Mouse (Mus musculus) heart, postnatal 25 days (tissue): ENCODE measurements at regions not wholly inside any gene's neighbourhood (a gene's known extent, or its start where the extent isn't known, plus 50 kb on each side); places are given as distances from the start of the nearest gene placed in this dataset.

Experiments used
- DNase-seq: peaks from one replicate; pipeline ENCODE4 v3.0.0; 2022; ENCODE audit warnings: low spot score
- intact Hi-C: fragments of 180-260 bp; cut with DNase I; formaldehyde crosslinking; loops from one replicate; pipeline ENCODE4 v1.15.1; 2025

- DNase-seq: no peak
- intact Hi-C loops: no loop called here
These were observed 498.7 kb upstream of the Camk1g start for GRCm38 (mm10) chr1:193868639-193869320.

- DNase-seq: no peak
- intact Hi-C loops: no loop called here
These were observed 490.7 kb upstream of the Camk1g start for GRCm38 (mm10) chr1:193860767-193861299.

- DNase-seq: no peak
- intact Hi-C loops: no loop called here
These were observed 490.3 kb upstream of the Camk1g start for GRCm38 (mm10) chr1:193860354-193860753.

GRCm38 (mm10) chr1:193859257-193860125 is 489.4 kb upstream of the Camk1g start:
- no peak for DNase-seq
- intact Hi-C loops: no loop called here

GRCm38 (mm10) chr1:193847922-193848321 is 477.8 kb upstream of the Camk1g start:
- intact Hi-C loops: no loop called here

GRCm38 (mm10) chr1:193844868-193845267 is 474.8 kb upstream of the Camk1g start:
- no peak for DNase-seq

More at GRCm38 (mm10) chr1:193847922-193848321, 477.8 kb upstream of the Camk1g start:
- no peak for DNase-seq

GRCm38 (mm10) chr1:193844461-193844860 is 474.4 kb upstream of the Camk1g start:
- intact Hi-C loops: no loop called here
- no peak for DNase-seq

More at GRCm38 (mm10) chr1:193844868-193845267, 474.8 kb upstream of the Camk1g start:
- intact Hi-C loops: no loop called here

GRCm38 (mm10) chr1:193800998-193801397 is 430.9 kb upstream of the Camk1g start:
- intact Hi-C loops: no loop called here

GRCm38 (mm10) chr1:193790579-193790978 is 420.5 kb upstream of the Camk1g start:
- intact Hi-C loops: no loop called here
- no peak for DNase-seq

More at GRCm38 (mm10) chr1:193800998-193801397, 430.9 kb upstream of the Camk1g start:
- no peak for DNase-seq

GRCm38 (mm10) chr1:193788496-193788895 is 418.4 kb upstream of the Camk1g start:
- no peak for DNase-seq
- intact Hi-C loops: no loop called here

GRCm38 (mm10) chr1:193787417-193787816 is 417.3 kb upstream of the Camk1g start:
- DNase-seq: no peak
- intact Hi-C loops: no loop called here

GRCm38 (mm10) chr1:193784966-193785365 is 414.9 kb upstream of the Camk1g start:
- intact Hi-C loops: no loop called here
- DNase-seq: no peak

- intact Hi-C loops: no loop called here
- no peak for DNase-seq
These were observed 414.4 kb upstream of the Camk1g start for GRCm38 (mm10) chr1:193784526-193784925.

GRCm38 (mm10) chr1:193778181-193778580 is 408.1 kb upstream of the Camk1g start:
- no peak for DNase-seq
- intact Hi-C loops: no loop called here

GRCm38 (mm10) chr1:193769546-193769945 is 399.4 kb upstream of the Camk1g start:
- DNase-seq: no peak
- intact Hi-C loops: no loop called here

GRCm38 (mm10) chr1:193764103-193764502 is 394.0 kb upstream of the Camk1g start:
- DNase-seq: no peak
- intact Hi-C loops: no loop called here

GRCm38 (mm10) chr1:193751819-193752251 is 381.7 kb upstream of the Camk1g start:
- intact Hi-C loops: no loop called here
- no peak for DNase-seq

- intact Hi-C loops: no loop called here
- no peak for DNase-seq
These were observed 380.8 kb upstream of the Camk1g start for GRCm38 (mm10) chr1:193750929-193751328.

- DNase-seq: no peak
These were observed 377.4 kb upstream of the Camk1g start for GRCm38 (mm10) chr1:193747426-193747960.

GRCm38 (mm10) chr1:193742688-193743087 is 372.6 kb upstream of the Camk1g start:
- intact Hi-C loops: no loop called here
- no peak for DNase-seq

More at GRCm38 (mm10) chr1:193747426-193747960, 377.4 kb upstream of the Camk1g start:
- intact Hi-C loops: no loop called here
